Mouse (Mus musculus): ENCODE results near the gene Rapgef2.

- TF ChIP-seq POU5F1 (IDR thresholded peaks at IDR 0.05; ENCODE audit: borderline replicate concordance, low read length) (no peak), CTCF (conservative IDR thresholded peaks at IDR 0.05; ENCODE audit: low read length) (no peak)
These were observed 67.0 kb downstream of the Rapgef2 start for GRCm38 (mm10) chr3:79219144-79219930.

Data from E14TG2a.4 (cell line).